In the genomic region with DNA sequence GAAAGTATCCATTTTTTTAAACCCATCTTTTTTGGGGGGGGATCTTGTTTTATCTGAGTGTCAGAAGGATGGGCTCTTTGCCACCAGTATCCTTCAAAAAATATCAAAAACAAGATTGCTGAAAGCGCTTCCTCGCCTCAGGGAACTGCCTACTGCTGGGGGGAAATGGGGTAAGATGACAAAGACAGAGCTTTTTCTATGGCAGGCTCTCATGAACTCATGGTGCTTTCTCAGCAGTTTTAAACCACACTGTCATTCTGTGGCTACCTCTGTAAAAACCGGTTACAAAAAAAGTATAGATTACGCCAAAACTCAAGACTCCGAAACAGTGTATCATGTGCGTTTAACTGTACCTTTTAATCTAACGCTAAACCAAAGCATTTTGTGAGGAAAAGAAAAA, we compare ENCODE assay signal across 23 mouse cellular contexts.
"Had no signal": no experiment of that assay in that cellular context is flagged by ENCODE, and none has a peak within 500 bp of the region (broad histone marks: within the 10 kb centered on the region; RNA-seq: fewer than 3 reads in every experiment).

No protein-coding gene starts in this region.

- H3K36me3 ChIP-seq: heart, embryonic 10.5 days; heart, embryonic 12.5 days; hindbrain, embryonic 13.5 days; hindbrain, embryonic 15.5 days; kidney, embryonic 15.5 days; liver, embryonic 12.5 days had no signal

- H3K9ac ChIP-seq: heart, embryonic 12.5 days; hindbrain, embryonic 13.5 days; hindbrain, embryonic 15.5 days; kidney, embryonic 15.5 days; liver, embryonic 12.5 days; liver, embryonic 14.5 days had no signal

- DNase-seq: gastrocnemius, adult 2 months; gastrocnemius, postnatal 10 days; gastrocnemius, postnatal 25 days; heart, adult 18-20 months; heart, postnatal 10 days; kidney, adult 11 months; kidney, adult 2 months; kidney, adult 9 months; kidney, postnatal 14 days; kidney, postnatal 36 days; layer of hippocampus, adult 9-11 months; layer of hippocampus, postnatal 36 days; left cerebral cortex, postnatal 4 days had no signal

- H3K27me3 ChIP-seq: heart, embryonic 12.5 days; hindbrain, embryonic 13.5 days; hindbrain, embryonic 15.5 days; kidney, embryonic 15.5 days; liver, embryonic 12.5 days had no signal

- H3K27ac ChIP-seq: gastrocnemius, adult 2 months; heart, embryonic 10.5 days; hindbrain, embryonic 13.5 days; hindbrain, embryonic 15.5 days; hindbrain, postnatal 0 days; kidney, embryonic 15.5 days; kidney, postnatal 0 days; liver, embryonic 12.5 days; liver, embryonic 14.5 days had no signal

- H3K4me1 ChIP-seq: heart, embryonic 10.5 days; heart, embryonic 12.5 days; hindbrain, embryonic 15.5 days; liver, embryonic 12.5 days had no signal

- ATAC-seq: hindbrain, postnatal 0 days; intestine, embryonic 16.5 days; liver, embryonic 12.5 days had no signal

- H3K4me3 ChIP-seq: gastrocnemius, adult 2 months; heart, embryonic 10.5 days; heart, embryonic 12.5 days; hindbrain, embryonic 13.5 days; hindbrain, embryonic 15.5 days; kidney, embryonic 15.5 days; liver, embryonic 12.5 days had no signal

- H3K4me2 ChIP-seq: heart, embryonic 12.5 days; hindbrain, embryonic 13.5 days; hindbrain, embryonic 15.5 days; kidney, embryonic 15.5 days; liver, embryonic 12.5 days had no signal

- H3K9me3 ChIP-seq: heart, embryonic 10.5 days; heart, embryonic 12.5 days; hindbrain, embryonic 13.5 days; hindbrain, embryonic 15.5 days; kidney, embryonic 15.5 days; liver, embryonic 12.5 days had no signal
